Mouse (Mus musculus) liver, embryonic 12.5 days (tissue): ENCODE results near the gene Nkx1-1. TPM values are rescaled to one million over a fixed set of nuclear protein-coding genes. Genes with fewer than 3 reads are reported as not detected.

Source experiments
- ATAC-seq: fragments of 200-750 bp; cut with Nextera tagmentation; 2 replicates; pipeline ENCODE4 v1.8.0; 2017; ENCODE audit warnings: moderate number of reproducible peaks, mild to moderate bottlenecking, moderate library complexity
- H3K27ac ChIP-seq: fragments of 300-500 bp; sonication (generic); 2 replicates; pipeline ENCODE4 v1.5.1; 2016; ENCODE audit warnings: mild to moderate bottlenecking
- H3K27me3 ChIP-seq: fragments of 300-500 bp; sonication (generic); replicated peaks from 2 replicates; pipeline ENCODE4 v1.6.1; 2016; ENCODE audit warnings: mild to moderate bottlenecking, moderate library complexity
- H3K36me3 ChIP-seq: fragments of 300-500 bp; sonication (generic); 2 replicates; pipeline ENCODE4 v1.6.1; 2016; ENCODE audit warnings: mild to moderate bottlenecking, moderate library complexity
- H3K4me1 ChIP-seq: fragments of 300-500 bp; sonication (generic); 2 replicates; pipeline ENCODE4 v1.6.1; 2016
- H3K4me2 ChIP-seq: fragments of 300-500 bp; sonication (generic); 2 replicates; pipeline ENCODE4 v1.6.1; 2016; ENCODE audit warnings: mild to moderate bottlenecking, moderate library complexity
- H3K4me3 ChIP-seq: fragments of 300-500 bp; sonication (generic); 2 replicates; pipeline ENCODE4 v1.5.1; 2016; ENCODE audit warnings: mild to moderate bottlenecking, moderate library complexity
- H3K9ac ChIP-seq: fragments of 300-500 bp; sonication (generic); 2 replicates; pipeline ENCODE4 v1.6.1; 2016; ENCODE audit warnings: mild to moderate bottlenecking, moderate library complexity
- H3K9me3 ChIP-seq: fragments of 300-500 bp; sonication (generic); replicated peaks from 2 replicates; pipeline ENCODE4 v1.6.1; 2016; ENCODE audit warnings: mild to moderate bottlenecking, moderate library complexity
- WGBS: fragments of 180-500 bp; shearing (Covaris S2); methylation state at CpG from one replicate; pipeline ENCODE4 v1.1.7; 2016; ENCODE audit not compliant: insufficient replicate concordance; 5-methylcytosine and 5-hydroxymethylcytosine counted together
- polyA plus RNA-seq: library from polyadenylated mRNA; unstranded; fragments of >200 nt; fragmentation: Nextera tagmentation; extraction: Ambion mirVana; gene quantifications from 2 replicates; pipeline ENCODE4 v1.2.1, GENCODE M21; 2016

Nkx1-1 gene
- polyA plus RNA-seq, 1 experiment from 2014 or later: not detected

GRCm38 (mm10) chr5:33395693-33396092 lies 38.1 kb downstream of the Nkx1-1 start:
- no peaks in the 10 kb centered on the region for H3K9me3 ChIP-seq
- WGBS: 84% methylated on average over 11 of the region's 11 CpGs
- no peak overlapping the region for H3K27ac ChIP-seq
- peaks cover 19% of the 10 kb centered on the region for H3K36me3 ChIP-seq
- no peak overlapping the region for H3K9ac ChIP-seq
- H3K4me1 ChIP-seq: no peaks in the 10 kb centered on the region
- no peak overlapping the region for H3K4me2 ChIP-seq
- H3K4me3 ChIP-seq: no peak overlapping the region
- H3K27me3 ChIP-seq: no peaks in the 10 kb centered on the region; the same call in 1 of the 2 replicates
- no peak for ATAC-seq

GRCm38 (mm10) chr5:33393803-33394202 lies 40.0 kb downstream of the Nkx1-1 start:
- Histone ChIP-seq H3K9me3 (no peaks in the 10 kb centered on the region), H3K4me3 (no peak overlapping the region), H3K9ac (no peak overlapping the region), H3K4me2 (no peak overlapping the region), H3K27ac (no peak overlapping the region), H3K36me3 (peaks cover 25% of the 10 kb centered on the region), H3K27me3 (no peaks in the 10 kb centered on the region; the same call in 1 of the 2 replicates), H3K4me1 (no peaks in the 10 kb centered on the region)
- ATAC-seq: 0 out of 2 replicates have a peak, but pooled peaks have one; percentile 49
- WGBS: 20% methylated on average over 7 of the region's 7 CpGs

GRCm38 (mm10) chr5:33387550-33387949 lies 46.2 kb downstream of the Nkx1-1 start:
- ATAC-seq: no peak
- H3K9ac ChIP-seq: no peak overlapping the region
- H3K27me3 ChIP-seq: no peaks in the 10 kb centered on the region
- H3K36me3 ChIP-seq: peaks cover 36% of the 10 kb centered on the region
- no peak overlapping the region for H3K4me3 ChIP-seq
- H3K27ac ChIP-seq: no peak overlapping the region
- H3K9me3 ChIP-seq: no peaks in the 10 kb centered on the region
- no peak overlapping the region for H3K4me2 ChIP-seq
- 79% methylated on average over 11 of the region's 11 CpGs for WGBS
- H3K4me1 ChIP-seq: no peaks in the 10 kb centered on the region

Other genes starting within 250 kb of the Nkx1-1 start
- 4.8 and 5.4 TPM in 2 replicates for gene Spon2, start 215.5 kb downstream of the Nkx1-1 start, polyA plus RNA-seq
- gene Ctbp1, start 159.0 kb downstream of the Nkx1-1 start, polyA plus RNA-seq: 279 and 296 TPM in 2 replicates
- gene Maea, start 98.5 kb downstream of the Nkx1-1 start, polyA plus RNA-seq: 64.2 and 67.7 TPM in 2 replicates
- gene Uvssa, start 55.4 kb downstream of the Nkx1-1 start, polyA plus RNA-seq: 3.5 and 3.6 TPM in 2 replicates
- 32.4 and 40.7 TPM in 2 replicates for gene Fam53a, start 195.7 kb upstream of the Nkx1-1 start, polyA plus RNA-seq
- gene Gm9903, start 195.9 kb upstream of the Nkx1-1 start, polyA plus RNA-seq: 0.11 and 0.19 TPM in 2 replicates
- gene Slbp, start 218.6 kb upstream of the Nkx1-1 start, polyA plus RNA-seq: 326 and 340 TPM in 2 replicates
- gene Tacc3, start 224.2 kb upstream of the Nkx1-1 start, polyA plus RNA-seq: 199 and 203 TPM in 2 replicates
- gene Tmem129, start 224.4 kb upstream of the Nkx1-1 start, polyA plus RNA-seq: 26.4 and 27.3 TPM in 2 replicates